Mouse (Mus musculus) ES-E14 (cell line): ENCODE results near the gene Eif4ebp2.

Experiments used
- CHD2 ChIP-seq: IDR thresholded peaks from 2 replicates; pipeline ENCODE4 v1.6.1; 2014; ENCODE audit warnings: mild to moderate bottlenecking, low read depth, low read length, inconsistent platforms
- HCFC1 ChIP-seq: IDR thresholded peaks from 2 replicates; pipeline ENCODE4 v1.6.1; 2012; ENCODE audit warnings: low read length, inconsistent platforms, borderline replicate concordance; ENCODE audit not compliant: insufficient read depth
- MAFK ChIP-seq: IDR thresholded peaks from 2 replicates; pipeline ENCODE4 v1.6.1; 2014; ENCODE audit warnings: mild to moderate bottlenecking, low read depth, low read length, inconsistent platforms; ENCODE audit not compliant: insufficient read depth
- ZC3H11A ChIP-seq: IDR thresholded peaks from 2 replicates; pipeline ENCODE4 v1.6.1; 2012; ENCODE audit warnings: low read depth, mild to moderate bottlenecking, inconsistent platforms, low read length, borderline replicate concordance
- ZNF384 ChIP-seq: IDR thresholded peaks from 2 replicates; pipeline ENCODE4 v1.6.1; 2012; ENCODE audit warnings: low read depth, low read length, inconsistent platforms

GRCm38 (mm10) chr10:61392584-61392983, 59.9 kb downstream of the Eif4ebp2 start:
- TF ChIP-seq ZNF384 = no peak
- TF ChIP-seq ZC3H11A = no peak
- no peak for TF ChIP-seq CHD2
- TF ChIP-seq HCFC1 = no peak
- TF ChIP-seq MAFK = no peak
